Mouse (Mus musculus) MEL (cell line): ENCODE results near the gene Selenoo.

Source experiments
- CTCF ChIP-seq, 3 experiments: IDR thresholded peaks in 2 of 3; conservative IDR thresholded peaks in 1 of 3; 2 replicates each; pipeline ENCODE4 v1.5.1; 2011 to 2012; ENCODE audit warnings: low read length in 3 of 3, low read depth in 2 of 3, mild to moderate bottlenecking in 2 of 3, improper control_type of control experiment in 1 of 3, inconsistent platforms in 1 of 3, mixed read lengths in 1 of 3, moderate library complexity in 1 of 3; ENCODE audit not compliant: control insufficient read depth in 1 of 3, insufficient read depth in 1 of 3, poor library complexity in 1 of 3, severe bottlenecking in 1 of 3
- MEF2A ChIP-seq: IDR thresholded peaks from 2 replicates; pipeline ENCODE4 v1.6.1; 2014; ENCODE audit warnings: low read depth, mild to moderate bottlenecking, inconsistent platforms, low read length, improper control_type of control experiment; ENCODE audit not compliant: poor library complexity, insufficient replicate concordance, severe bottlenecking; ENCODE audit errors: extremely low read depth
- RCOR1 ChIP-seq: IDR thresholded peaks from 2 replicates; pipeline ENCODE4 v1.6.1; 2012; ENCODE audit warnings: low read depth, mild to moderate bottlenecking, inconsistent platforms, low read length, improper control_type of control experiment
- USF2 ChIP-seq, 2 experiments: IDR thresholded peaks; 2 replicates each; pipeline ENCODE4 v1.6.1; 2011 to 2012; ENCODE audit warnings: improper control_type of control experiment in 2 of 2, low read length in 2 of 2, borderline replicate concordance in 1 of 2, inconsistent platforms in 1 of 2, low read depth in 1 of 2, mild to moderate bottlenecking in 1 of 2; ENCODE audit not compliant: insufficient read depth in 1 of 2
- ZC3H11A ChIP-seq: IDR thresholded peaks from 2 replicates; pipeline ENCODE4 v1.6.1; 2012; ENCODE audit warnings: low read depth, mild to moderate bottlenecking, inconsistent platforms, low read length, improper control_type of control experiment
- ZNF384 ChIP-seq: IDR thresholded peaks from 2 replicates; pipeline ENCODE4 v1.6.1; 2012; ENCODE audit warnings: low read depth, mild to moderate bottlenecking, inconsistent platforms, low read length, improper control_type of control experiment

GRCm38 (mm10) chr15:89069336-89069840, 19.5 kb upstream of the Selenoo start:
- TF ChIP-seq USF2 (IDR thresholded peaks at IDR 0.05; ENCODE audit: borderline replicate concordance in 1 of 2, insufficient read depth in 1 of 2, low read depth in 1 of 2, low read length in 2 of 2) (no peak), MEF2A (no peak), CTCF (IDR thresholded peaks at IDR 0.05 in 2 of 3, conservative IDR thresholded peaks at IDR 0.05 in 1 of 3; ENCODE audit: control insufficient read depth in 1 of 3, insufficient read depth in 1 of 3, low read depth in 2 of 3, low read length in 3 of 3, poor library complexity in 1 of 3, severe bottlenecking in 1 of 3) (no peak), RCOR1 (no peak), ZNF384 (no peak), ZC3H11A (no peak)
